Mouse (Mus musculus) kidney, postnatal 0 days (tissue): ENCODE data around the gene Lamc1. TPM values are rescaled to one million over a fixed set of nuclear protein-coding genes. Genes with fewer than 3 reads are reported as not detected.
A peak's percentile ranks its signal among the peaks of the same experiment; 100 is the strongest.

Experiments
- ATAC-seq: fragments of 200-750 bp; cut with Nextera tagmentation; replicated peaks from 2 replicates; pipeline ENCODE4 v1.8.0; 2017; ENCODE audit warnings: low read depth, moderate number of reproducible peaks, moderate TSS enrichment, moderate library complexity; ENCODE audit not compliant: low FRiP score
- DNase-seq: peaks from one replicate; pipeline ENCODE4 v3.0.0-alpha.2; 2016; ENCODE audit warnings: low spot score
- H3K27ac ChIP-seq: fragments of 300-500 bp; sonication (generic); 2 replicates; pipeline ENCODE4 v1.5.1; 2014; ENCODE audit warnings: mild to moderate bottlenecking
- H3K27me3 ChIP-seq: fragments of 300-500 bp; sonication (generic); 2 replicates; pipeline ENCODE4 v1.6.1; 2014; ENCODE audit warnings: low read length, mixed read lengths; ENCODE audit not compliant: insufficient read depth
- H3K36me3 ChIP-seq: fragments of 300-500 bp; sonication (generic); 2 replicates; pipeline ENCODE4 v1.6.1; 2014; ENCODE audit warnings: low read length, mixed read lengths; ENCODE audit not compliant: insufficient read depth
- H3K4me1 ChIP-seq: fragments of 300-500 bp; sonication (generic); replicated peaks from 2 replicates; pipeline ENCODE4 v1.6.1; 2014; ENCODE audit warnings: antibody characterized with exemption, low read length, mixed read lengths; ENCODE audit not compliant: insufficient read depth
- H3K4me2 ChIP-seq: fragments of 300-500 bp; sonication (generic); 2 replicates; pipeline ENCODE4 v1.6.1; 2014; ENCODE audit warnings: mild to moderate bottlenecking, low read length, moderate library complexity, mixed read lengths
- H3K4me3 ChIP-seq: fragments of 300-500 bp; sonication (generic); replicated peaks from 2 replicates; pipeline ENCODE4 v1.5.1; 2014; ENCODE audit warnings: low read depth, low read length
- H3K9ac ChIP-seq: fragments of 300-500 bp; sonication (generic); 2 replicates; pipeline ENCODE4 v1.6.1; 2014; ENCODE audit warnings: low read depth, low read length
- H3K9me3 ChIP-seq: fragments of 300-500 bp; sonication (generic); replicated peaks from 2 replicates; pipeline ENCODE4 v1.6.1; 2016; ENCODE audit warnings: low read length, inconsistent platforms, mixed read lengths
- CTCF ChIP-seq: IDR thresholded peaks from 2 replicates; pipeline ENCODE4 v1.5.1; 2016; ENCODE audit warnings: antibody characterized with exemption, low read depth, mild to moderate bottlenecking, moderate library complexity
- WGBS: fragments of 180-500 bp; shearing (Covaris S2); extraction: QIAGEN DNeasy Blood & Tissue Kit; methylation state at CpG from one replicate; pipeline ENCODE4 v1.1.7; 2014; 5-methylcytosine and 5-hydroxymethylcytosine counted together
- polyA plus RNA-seq: library from polyadenylated mRNA; unstranded; fragments of >200 nt; fragmentation: Nextera tagmentation; extraction: Ambion mirVana; gene quantifications from 2 replicates; pipeline ENCODE4 v1.2.1, GENCODE M21; 2015

The Lamc1 gene
- polyA plus RNA-seq, 1 experiment from 2014 or later: 106 TPM

DNA sequence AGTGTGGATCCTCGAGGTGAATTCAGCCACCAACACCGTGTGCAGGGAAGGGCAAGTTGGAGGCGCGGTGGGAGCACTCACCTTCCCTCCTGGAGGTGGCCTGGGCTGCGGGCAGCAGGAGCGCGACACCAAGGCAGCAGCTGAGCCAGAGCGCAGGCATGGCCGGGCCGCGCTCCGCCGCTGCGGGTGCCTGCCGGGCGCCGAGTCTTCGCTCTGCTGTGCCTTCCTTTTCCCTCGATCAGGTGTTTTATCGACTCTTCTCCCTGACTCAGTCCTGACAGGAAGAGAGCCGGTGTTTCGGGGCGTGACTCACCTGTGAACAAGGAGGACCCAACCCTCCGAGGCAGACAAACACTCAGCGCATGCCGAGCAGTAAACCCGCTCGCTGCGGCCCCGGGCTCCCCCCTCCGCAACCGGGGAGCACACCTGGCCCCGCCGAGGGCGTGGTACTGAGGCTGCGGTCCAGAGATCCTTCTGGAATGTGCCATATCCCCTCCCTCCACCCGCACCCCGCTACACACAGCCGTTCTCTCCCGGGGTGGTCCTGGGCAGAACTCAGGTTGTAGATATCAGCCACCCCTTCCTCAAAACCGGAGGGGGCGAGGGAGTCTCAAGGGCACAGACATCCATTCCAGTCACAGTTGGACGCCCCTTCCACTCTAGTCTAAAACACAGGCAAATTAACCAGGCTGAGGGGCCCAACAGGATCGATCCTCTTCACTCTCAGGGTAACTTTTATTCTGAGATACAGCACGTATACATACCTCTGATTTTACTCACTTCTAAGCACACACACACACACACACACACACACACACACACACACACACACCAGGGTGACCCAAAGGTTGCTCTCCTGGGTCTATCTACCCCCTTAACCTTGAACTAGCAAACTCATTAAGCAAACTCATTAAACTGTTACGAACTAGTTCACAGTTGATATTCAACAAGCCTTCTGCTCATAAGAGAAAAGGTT lies 146.5 kb downstream of the Lamc1 start, which contains the start of gene Lamc2:
Lamc2 (minus strand) TSS at position 620 of the 976 bp plus-strand sequence.
- Histone ChIP-seq H3K27me3 (no peaks in the 10 kb centered on the region; the same call in 1 of the 2 replicates), H3K4me2 (peak within 1 kb of the TSS; percentile 58), H3K9ac (peak within 1 kb of the TSS; percentile 58), H3K9me3 (no peaks in the 10 kb centered on the region), H3K27ac (peak within 1 kb of the TSS; percentile 71), H3K4me1 (peaks cover 4% of the 10 kb centered on the region; the same call in 1 of the 2 replicates), H3K4me3 (peak within 1 kb of the TSS; percentile 37), H3K36me3 (no peaks in the 10 kb centered on the region)
- ATAC-seq: peak; percentile 80
- WGBS: 4% methylated on average over 42 of the region's 46 CpGs
- no peak for TF ChIP-seq CTCF
- DNase-seq: peak; percentile 38

DNA sequence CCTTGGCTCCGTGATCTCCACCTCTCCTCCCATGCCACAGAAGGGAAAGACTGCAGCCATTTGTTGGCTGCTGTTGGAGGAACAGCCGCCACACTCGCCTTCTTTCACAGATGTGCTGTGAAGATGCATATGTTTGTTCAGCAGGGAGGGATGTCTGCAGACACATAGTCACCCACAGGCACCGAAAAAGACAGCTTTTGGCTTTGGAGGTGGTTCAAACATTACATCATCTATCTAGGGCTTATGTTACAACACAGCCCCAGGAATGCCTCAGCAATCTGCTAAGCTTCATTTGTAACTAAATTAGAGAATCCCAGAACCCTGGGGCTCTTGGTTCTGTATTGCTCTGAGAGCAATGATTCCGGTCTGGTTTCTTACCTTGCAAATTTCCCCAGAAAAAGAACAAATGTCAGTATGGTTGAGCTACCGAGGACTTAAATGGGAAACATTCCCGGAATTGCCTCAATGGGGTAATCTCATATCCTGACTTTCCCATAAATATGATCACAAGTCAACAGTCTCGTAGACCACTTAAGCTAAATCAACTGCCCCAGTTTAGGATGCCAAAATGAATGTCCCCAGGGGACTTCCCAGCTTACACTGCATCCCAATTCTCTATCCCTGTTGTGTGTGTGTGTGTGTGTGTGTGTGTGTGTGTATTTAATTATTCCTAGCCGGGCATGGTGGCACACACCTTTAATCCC lies 151.8 kb downstream of the Lamc1 start:
- DNase-seq (no peak), ATAC-seq (no peak)
- H3K4me1 ChIP-seq: no peaks in the 10 kb centered on the region
- no peak overlapping the region for H3K27ac ChIP-seq
- 0 out of 2 replicates have a peak, but pooled peaks cover 4% of the 10 kb centered on the region for H3K36me3 ChIP-seq
- H3K9me3 ChIP-seq: no peaks in the 10 kb centered on the region
- no peaks in the 10 kb centered on the region for H3K27me3 ChIP-seq
- H3K4me3 ChIP-seq: no peak overlapping the region
- 55% methylated on average over 9 of the region's 9 CpGs for WGBS
- no peak for TF ChIP-seq CTCF
- no peak overlapping the region for H3K9ac ChIP-seq
- no peak overlapping the region; the same call in 1 of the 2 replicates for H3K4me2 ChIP-seq

DNA sequence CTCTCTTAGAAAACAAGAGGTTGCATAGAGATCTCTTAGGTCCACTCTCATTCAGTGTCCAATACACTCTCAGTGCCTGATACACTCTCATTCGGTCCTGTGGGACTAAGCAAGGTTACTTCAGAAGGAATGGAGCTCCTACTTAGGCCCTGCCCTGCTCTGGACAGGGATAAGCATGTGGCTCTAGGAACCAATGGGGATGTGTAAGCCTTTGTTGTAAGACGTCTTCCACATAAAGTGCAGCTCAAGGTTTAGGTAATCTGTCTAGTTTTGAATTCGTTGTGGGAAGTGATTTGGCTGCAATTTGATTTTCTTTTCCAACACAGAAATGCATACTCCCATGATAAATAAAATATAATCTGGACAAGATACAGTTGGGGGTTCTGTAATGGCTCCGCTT lies 152.4 kb downstream of the Lamc1 start:
- ATAC-seq: no peak
- no peak overlapping the region for H3K27ac ChIP-seq
- H3K4me3 ChIP-seq: no peak overlapping the region
- WGBS: 75% methylated on average over 4 of the region's 4 CpGs
- no peaks in the 10 kb centered on the region for H3K27me3 ChIP-seq
- H3K9ac ChIP-seq: no peak overlapping the region
- 0 out of 2 replicates have a peak, but pooled peaks cover 4% of the 10 kb centered on the region for H3K36me3 ChIP-seq
- H3K4me1 ChIP-seq: no peaks in the 10 kb centered on the region
- DNase-seq: no peak
- no peak for TF ChIP-seq CTCF
- H3K9me3 ChIP-seq: no peaks in the 10 kb centered on the region
- no peak overlapping the region; the same call in 1 of the 2 replicates for H3K4me2 ChIP-seq

DNA sequence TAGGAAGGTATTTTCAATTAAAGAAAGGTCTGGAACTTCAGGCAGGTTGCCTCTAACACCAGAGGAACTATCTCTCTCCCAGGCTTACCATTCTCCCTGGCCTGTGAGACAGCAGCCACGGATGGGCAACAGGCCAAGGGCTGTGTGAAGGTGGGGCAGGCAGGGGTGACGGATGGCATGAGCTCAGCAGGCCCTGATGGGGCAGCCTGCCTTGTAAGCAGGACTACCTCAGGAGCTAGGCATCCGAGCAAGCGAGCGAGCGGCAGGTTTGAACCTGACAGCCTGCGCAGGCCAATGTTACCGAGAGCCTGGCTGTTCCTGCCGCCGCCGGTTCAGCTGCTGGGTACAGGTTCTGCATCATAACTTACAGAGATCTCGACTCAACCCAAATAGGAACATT lies 157.8 kb downstream of the Lamc1 start:
- Histone ChIP-seq H3K27me3 (no peaks in the 10 kb centered on the region), H3K27ac (no peak overlapping the region), H3K36me3 (0 out of 2 replicates have a peak, but pooled peaks cover 4% of the 10 kb centered on the region), H3K9me3 (no peaks in the 10 kb centered on the region), H3K4me2 (no peak overlapping the region), H3K9ac (no peak overlapping the region), H3K4me3 (no peak overlapping the region), H3K4me1 (peaks cover 19% of the 10 kb centered on the region)
- TF ChIP-seq CTCF: no peak
- ATAC-seq: peak; percentile 89
- no peak for DNase-seq
- WGBS: 31% methylated on average over 12 of the region's 12 CpGs

DNA sequence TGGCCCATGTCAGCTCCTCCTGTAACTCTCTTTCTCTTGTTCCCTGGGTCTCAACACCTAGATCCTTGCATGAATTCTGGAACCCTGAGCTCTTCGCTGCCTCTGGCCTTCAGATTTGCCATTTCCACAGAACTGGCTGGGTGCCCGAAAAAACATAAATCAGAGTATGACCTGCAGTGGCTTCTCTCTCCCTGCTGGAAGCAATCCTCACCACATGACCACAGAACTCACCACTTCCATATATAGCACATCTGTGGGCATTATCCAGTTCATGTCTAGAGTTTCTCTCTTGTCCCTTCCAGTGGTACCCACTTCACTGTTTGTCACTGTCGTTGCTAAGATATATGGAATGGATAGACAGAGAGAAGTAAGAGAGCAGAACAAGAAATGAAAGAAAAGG lies 159.3 kb downstream of the Lamc1 start:
- TF ChIP-seq CTCF: no peak
- Histone ChIP-seq H3K9ac (no peak overlapping the region), H3K36me3 (no peaks in the 10 kb centered on the region), H3K4me2 (no peak overlapping the region), H3K27me3 (no peaks in the 10 kb centered on the region), H3K4me3 (no peak overlapping the region), H3K27ac (peak overlapping the region; percentile 5; the same call in 1 of the 2 replicates), H3K4me1 (peaks cover 19% of the 10 kb centered on the region), H3K9me3 (no peaks in the 10 kb centered on the region)
- ATAC-seq: 0 out of 2 replicates have a peak, but pooled peaks have one; percentile 37
- DNase-seq: peak; percentile 70
- 32% methylated on average over 3 of the region's 3 CpGs for WGBS

DNA sequence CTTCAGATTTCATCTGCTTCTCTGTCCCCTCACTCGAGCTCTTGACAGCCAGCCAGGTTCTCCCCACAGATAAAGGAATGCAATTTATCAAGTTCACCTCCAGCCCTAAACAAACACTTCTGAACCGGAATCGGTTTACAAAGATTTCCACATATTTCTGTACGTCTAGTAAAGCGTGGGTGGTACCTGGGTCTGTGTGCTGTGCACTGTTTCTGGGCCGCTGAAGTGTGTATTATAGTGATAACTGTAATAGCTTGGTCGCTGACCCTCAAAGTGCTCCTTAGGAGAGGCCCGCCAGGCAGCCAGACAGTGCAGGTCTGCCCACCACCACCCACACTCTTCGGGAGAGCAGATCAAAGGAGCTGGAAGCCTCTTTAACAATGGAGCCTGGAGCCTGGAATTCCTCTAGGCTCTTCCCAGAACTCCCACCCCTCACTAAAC lies 160.3 kb downstream of the Lamc1 start:
- peak overlapping the region; percentile 38 for H3K9ac ChIP-seq

More for the DNA sequence above, 160.3 kb downstream of the Lamc1 start:
- DNase-seq (peak; percentile 61), ATAC-seq (no peak)
- no peak overlapping the region for H3K4me3 ChIP-seq
- peaks cover 19% of the 10 kb centered on the region for H3K4me1 ChIP-seq
- peak overlapping the region; percentile 5 for H3K27ac ChIP-seq
- no peaks in the 10 kb centered on the region for H3K36me3 ChIP-seq
- no peak for TF ChIP-seq CTCF
- no peaks in the 10 kb centered on the region for H3K27me3 ChIP-seq
- peak overlapping the region; percentile 21; the same call in 1 of the 2 replicates for H3K4me2 ChIP-seq
- WGBS: 9% methylated on average over 9 of the region's 9 CpGs
- H3K9me3 ChIP-seq: no peaks in the 10 kb centered on the region
